Mouse (Mus musculus): ENCODE results near the gene Polr3b.

The Polr3b gene

DNA sequence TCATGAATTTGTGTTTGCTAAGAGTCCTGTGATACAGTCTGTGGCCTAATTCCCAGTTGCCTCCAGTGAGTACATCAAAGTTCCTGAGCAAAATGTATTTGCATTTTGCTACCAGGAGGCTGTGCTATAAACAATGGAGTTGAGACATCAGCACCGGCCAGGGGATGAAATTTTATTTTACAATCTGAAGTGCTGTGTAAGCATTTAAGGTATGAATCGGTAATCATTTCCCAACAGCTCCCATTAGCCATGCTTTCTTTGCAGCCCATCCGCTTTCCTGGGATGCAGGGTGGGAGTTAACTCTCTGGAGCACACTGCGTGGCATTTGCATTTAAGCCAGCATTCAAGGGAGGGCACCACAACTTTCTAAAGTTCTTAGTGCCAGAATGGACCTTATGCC is 88.1 kb downstream of the Polr3b start:
- DNase-seq (ENCODE audit: inconsistent ontology term) = peak; percentile 14

DNA sequence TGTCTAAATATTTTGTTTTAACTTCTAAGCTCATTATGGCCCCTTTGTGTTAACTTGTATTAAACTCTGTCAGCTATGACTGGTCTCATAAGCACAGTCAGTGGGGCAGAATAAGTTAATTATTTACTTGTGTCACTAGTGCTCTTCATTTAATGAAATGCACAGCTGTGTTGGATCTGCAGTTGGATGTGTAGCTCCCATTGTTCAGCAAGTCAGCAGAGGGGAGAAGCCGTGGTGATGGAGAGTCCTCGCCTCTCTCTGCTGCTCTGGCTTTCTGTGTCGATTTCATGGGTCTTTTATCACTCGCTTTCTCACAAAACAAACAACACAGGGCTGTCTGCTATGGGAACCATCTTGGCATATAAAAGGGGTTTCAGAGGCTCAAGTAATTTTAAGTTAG is 88.7 kb downstream of the Polr3b start:
- peak; percentile 35 for DNase-seq (ENCODE audit: inconsistent ontology term)

DNA sequence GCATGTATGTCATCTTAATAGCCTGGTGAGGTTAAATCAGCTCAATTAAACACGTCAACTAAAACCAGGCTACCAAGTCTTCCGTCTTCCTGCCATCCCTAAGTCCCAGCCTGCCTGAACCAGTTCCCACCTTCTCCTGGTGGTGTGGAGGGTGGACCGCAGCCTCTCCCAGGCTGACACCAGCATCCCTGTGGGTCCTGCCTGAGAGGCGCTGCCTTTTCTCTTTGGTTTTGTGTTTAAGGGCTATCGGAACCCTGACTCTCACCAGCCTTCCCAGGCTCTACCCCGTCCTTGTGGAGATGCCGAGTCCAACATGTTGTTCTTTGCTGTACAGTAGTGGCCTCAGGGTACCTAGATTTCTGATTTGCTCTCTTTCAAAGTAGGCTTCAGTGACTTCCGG is 89.4 kb downstream of the Polr3b start:
- DNase-seq (ENCODE audit: inconsistent ontology term) = no peak

DNA sequence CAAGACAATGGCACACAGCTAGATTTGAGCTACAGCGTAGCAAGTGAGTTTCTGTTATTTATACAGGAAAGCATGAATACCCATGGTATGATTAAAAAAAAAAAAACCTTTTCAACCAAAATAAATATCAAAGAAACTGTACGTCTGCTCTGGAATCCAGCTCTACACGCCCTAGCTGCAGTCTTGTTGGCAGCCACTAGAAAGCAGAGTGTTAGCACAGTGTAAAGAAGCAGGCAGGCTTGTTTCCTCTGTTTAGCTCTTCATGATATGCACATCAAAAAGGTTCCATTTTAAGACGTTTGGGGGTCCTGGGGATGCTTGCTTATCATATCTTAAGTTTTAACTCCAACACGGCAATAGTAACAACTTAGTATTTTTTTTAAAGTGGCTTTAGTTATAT is 89.8 kb downstream of the Polr3b start:
- DNase-seq (ENCODE audit: inconsistent ontology term) = no peak

DNA sequence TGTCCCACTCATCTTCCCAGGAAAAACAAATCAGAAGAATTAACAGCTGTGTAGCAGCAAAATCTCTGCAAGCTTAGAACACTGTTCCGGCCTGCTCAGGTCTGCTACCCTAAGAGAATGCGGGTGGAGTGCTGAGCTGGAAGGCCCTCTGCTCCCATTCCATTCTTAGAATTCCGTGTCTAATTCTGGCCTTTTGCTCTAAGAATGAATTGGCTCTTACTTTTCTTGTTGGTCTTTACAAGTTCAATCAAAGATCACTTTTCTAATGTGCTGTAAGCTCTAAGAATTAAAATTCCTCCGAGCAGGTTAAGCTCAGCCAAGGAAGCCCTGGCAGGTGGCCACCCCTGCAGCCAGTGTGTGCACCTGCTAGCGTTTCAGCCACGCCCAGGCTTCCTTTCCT is 90.4 kb downstream of the Polr3b start:
- peak; percentile 61 for DNase-seq (ENCODE audit: inconsistent ontology term)

DNA sequence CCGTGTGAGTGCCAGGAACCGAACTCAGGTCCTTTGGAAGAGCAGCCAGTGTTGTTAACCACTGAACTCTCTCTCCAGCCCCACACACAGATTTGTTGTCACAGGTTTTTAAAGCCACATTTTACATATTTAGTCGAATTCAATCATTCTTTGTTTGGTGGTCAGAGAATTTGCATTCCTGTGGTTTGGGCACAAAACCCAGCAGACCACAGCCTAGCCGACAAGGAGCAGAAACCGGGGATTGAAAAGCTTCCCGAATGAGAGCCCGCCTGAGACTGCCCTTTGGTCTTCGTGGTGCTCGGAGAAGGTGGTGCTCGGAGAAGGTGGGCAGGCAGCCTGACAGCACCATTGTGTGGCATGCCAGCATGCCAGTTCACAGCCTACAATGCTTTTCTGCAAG is 91.0 kb downstream of the Polr3b start:
- DNase-seq (ENCODE audit: inconsistent ontology term) = peak; percentile 94

DNA sequence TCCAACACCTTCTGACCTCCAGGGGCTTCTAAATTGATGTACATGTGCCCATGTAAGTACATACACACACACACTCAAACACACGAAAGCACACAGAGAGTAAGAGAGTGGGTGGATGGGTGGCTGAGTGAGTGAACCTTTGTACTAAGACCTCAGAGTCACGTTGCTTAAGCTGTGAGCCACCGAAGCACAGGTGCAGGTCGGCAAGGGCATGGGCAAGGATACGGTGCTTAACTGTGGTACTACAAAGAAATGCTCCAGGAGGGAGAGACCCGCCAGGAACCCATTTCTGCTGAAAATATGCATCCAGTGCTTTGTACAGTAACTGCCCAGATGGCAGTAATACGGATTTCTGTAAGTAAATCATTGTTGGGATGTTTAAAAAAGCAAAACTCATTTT is 93.5 kb downstream of the Polr3b start:
- no peak for DNase-seq (ENCODE audit: inconsistent ontology term)

DNA sequence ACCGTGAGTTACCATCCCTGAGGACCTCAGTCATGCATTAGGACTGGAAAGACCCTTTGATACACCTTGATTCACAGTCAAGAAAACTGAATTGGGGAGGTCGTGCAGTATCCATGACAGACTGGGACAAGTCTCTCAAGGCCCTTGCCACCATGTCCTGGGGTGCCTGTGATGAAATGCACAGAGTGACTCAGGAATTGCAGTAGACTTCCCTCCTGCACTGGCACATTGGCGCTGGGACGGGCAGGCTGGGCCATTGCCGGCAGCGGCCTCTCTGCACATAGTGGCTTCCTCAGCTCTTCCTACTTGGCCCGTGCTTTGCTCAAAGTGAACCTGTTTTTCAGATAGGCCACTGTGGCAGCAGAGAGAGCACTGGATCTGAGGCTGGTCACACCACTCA is 94.5 kb downstream of the Polr3b start:
- DNase-seq (ENCODE audit: inconsistent ontology term) = no peak

DNA sequence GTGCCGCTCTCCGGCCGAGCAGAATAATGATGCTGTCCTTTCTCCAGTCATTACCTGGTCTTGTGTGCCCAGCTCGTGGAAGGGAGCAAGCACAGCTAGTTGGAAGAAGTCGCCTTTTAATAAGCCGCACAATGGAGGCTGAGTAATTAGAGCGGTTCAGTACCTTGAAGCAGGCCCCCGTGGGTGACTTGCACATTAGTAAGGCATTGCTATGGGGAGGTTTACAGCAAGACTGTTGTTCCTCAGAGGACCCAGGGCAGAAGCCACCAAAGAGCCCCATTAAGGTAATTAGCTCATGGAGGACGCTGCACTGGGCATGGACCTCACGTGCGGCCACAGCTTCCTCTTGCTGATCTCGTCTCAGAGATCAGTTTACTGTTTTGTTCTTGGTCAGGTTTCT is 100.6 kb downstream of the Polr3b start:
- DNase-seq (ENCODE audit: inconsistent ontology term) = no peak

DNA sequence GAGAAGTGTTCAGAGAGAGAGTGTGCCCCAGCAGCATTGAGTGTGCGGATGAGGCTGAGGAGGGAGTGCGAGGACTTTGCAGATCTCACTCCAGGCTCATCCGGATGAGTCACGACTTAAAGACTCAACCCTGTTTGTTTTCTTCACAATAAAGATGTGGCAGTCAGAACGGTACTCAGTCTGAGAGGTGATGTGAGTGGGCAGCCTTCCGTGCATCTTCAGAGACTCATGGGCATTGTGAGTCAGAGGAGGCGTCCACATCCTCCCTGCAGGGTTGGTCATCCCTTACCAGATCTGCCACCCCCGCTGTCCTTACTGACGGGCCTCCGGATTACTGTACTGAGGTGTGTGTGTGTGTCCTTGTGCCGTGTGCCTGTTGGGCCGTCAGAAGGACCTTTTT is 104.9 kb downstream of the Polr3b start:
- peak; percentile 40 for DNase-seq (ENCODE audit: inconsistent ontology term)

DNA sequence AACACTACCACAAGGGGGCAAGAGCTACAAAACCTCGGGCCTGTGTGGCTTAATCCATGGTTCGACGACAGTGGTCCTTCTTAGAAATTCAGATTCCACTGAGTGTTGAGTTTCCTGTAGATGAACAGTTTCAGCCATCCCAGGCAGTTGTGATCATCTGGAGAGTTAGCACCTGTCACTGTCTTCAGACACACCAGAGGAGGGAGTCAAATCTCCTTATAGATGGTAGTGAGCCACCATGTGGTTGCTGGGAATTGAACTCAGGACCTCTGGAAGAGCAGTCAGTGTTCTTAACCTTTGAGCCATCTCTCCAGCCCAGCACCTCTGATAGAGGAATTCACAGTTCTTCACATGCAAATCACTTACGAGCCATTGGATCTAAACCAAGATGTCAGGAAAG is 105.7 kb downstream of the Polr3b start:
- no peak for DNase-seq (ENCODE audit: inconsistent ontology term)

DNA sequence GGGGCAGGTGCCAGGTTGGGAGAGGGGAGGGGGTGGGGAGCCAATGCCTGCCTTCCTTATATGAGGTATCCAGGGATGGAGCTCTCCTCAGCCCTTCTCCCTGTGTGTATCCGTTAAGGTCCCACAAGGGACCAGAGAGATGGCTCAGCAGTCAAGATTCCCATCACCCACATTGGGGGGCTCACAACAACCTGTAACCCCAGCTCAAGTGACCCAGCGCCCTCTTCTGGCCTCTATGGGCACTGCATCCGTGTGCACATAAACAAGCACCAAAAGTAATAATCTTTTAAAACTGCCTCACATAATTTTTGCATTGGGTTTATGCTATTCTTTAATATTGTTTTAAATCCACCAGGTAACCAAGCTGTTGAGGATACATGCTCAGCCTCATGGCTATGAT is 108.0 kb downstream of the Polr3b start:
- DNase-seq (ENCODE audit: inconsistent ontology term) = no peak

DNA sequence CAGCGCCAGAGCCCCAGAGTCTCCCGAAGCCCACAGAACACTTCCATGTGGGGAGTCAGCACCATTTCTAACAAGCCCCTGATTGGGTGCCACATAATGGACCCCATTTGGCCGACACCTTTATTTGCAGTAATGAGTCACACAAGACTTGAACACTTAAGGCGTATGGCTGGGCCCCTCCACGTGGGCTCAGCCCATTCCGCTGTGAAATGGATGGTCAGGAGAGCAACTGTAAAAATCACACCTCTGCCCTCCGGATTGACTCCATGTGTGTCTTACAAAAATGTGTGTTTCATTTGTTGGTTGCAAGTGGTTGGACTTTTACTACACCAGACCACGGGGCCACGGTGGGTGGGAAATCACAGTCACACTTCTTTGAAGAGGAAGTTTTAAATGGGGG is 108.9 kb downstream of the Polr3b start:
- no peak for DNase-seq (ENCODE audit: inconsistent ontology term)

DNA sequence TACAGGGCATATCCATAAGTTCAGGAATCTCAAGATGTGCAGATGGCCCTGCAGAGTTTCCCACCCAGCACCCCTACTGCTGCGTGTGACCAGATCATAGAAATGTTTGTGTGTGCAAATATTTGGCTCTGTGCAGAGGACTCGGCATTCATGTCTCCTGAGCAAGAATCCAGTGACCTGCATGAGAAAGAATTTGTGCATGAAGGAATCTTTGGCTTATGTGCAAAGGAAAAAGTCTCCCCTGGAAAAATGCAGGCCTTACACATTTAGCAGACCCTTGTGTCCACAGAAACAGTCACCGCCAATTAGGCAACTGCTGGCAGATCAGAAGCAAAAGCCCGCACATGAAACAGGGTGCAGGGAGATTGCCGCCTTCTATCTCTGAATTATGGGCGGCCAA is 111.4 kb downstream of the Polr3b start:
- peak; percentile 90 for DNase-seq (ENCODE audit: inconsistent ontology term)

DNA sequence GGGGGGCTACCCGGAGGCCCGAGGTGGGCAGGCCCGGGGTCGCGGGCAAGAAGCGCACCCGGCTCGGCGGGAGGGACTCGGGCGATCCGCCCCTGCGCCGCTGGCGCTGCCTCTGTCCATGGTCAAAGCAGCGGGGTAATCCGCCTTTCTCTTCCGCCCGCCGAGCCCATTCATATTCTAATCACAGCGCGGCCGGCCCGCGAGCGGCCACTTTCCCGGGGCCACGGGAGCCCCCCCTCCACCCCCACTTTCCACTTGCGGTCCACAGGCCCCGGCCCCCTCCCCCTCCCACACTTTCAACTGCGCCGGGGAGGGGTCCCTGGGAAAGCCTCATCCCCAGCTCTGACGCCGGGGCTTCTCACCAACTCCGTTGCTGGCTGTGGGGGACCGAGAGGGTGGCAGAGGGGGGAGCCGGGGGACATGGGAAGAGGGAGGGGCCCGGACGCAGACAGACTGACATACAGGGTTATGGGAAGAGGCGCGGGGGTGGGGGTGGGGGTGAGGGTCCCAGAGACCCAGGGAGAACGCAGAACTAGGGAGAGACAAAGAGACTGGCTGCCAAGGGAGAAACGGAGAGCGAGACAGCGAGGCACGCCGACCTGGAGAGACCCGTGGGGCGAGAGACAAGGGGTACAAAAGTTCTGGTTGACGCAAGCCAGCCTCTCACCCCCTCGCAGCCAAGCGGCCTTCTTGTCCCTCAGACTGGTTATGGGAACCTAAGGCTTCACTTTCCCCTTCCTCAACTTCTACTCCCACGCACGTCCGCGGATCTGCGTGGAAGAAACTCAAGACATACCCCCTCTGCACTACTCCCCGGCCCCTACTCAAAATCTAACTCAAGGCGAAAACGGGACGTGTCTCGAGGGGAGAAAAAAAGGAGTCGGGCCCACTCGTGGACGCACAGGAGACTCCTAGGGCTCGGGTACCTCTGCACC is 133.0 kb downstream of the Polr3b start:
- peak; percentile 56 for DNase-seq (ENCODE audit: inconsistent ontology term)

DNA sequence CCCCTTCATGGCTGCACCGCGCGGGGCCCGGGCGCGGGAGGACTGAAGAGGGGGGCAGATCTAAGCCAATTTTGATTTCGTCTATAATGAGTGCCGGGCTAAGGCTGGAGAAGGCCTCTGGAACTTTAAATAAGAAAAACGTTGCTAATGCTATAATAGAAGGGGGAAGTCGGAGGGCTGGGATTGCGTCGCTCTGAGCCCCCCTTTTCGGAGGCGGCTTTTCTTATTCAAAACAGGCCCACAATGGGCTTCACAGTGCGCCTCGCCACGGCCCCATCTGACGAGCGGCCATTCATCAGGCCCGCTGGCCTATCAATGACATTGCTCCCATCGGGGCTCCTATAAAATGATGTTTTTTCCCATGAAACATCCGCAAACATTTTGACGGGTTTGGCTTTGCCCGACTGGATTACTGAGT is 133.7 kb downstream of the Polr3b start, which contains the start of gene Rfx4:
TSS of gene Rfx4 (plus strand) at position 277 of the 418 bp plus-strand sequence.
- peak; percentile 16 for DNase-seq (ENCODE audit: inconsistent ontology term)

DNA sequence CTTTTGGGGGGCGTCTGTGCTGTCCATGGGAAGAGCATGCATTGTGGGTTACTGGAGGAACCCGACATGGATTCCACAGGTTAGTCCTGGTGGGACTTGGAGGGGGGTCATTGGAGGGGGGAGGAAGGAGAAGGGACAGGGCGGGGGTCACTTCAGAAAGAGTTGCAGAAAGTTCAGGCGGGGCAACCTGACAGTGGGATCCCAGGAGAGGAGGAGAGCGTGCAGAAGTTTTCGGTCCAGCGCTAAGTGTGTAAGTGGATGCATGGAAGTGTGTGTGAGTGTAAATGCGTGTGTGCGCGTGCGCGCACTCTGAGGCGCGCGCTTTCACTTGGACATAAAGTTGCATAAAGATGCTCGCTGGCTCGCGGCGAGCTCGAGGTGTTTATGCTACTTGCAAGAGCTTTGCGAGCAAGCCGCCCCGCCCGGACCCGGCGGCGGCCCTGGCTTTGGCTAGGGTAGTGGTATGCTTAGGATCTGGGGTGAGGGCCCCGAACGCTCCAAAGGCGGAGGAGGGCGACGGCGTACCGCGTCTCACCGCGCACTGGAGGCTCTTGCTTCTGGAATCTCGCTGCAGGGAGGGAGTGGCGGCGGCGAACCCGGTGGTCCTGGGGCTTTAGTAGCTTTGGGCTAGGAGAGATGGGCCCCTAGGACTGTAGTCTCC is 134.5 kb downstream of the Polr3b start:
- no peak for DNase-seq (ENCODE audit: inconsistent ontology term)

DNA sequence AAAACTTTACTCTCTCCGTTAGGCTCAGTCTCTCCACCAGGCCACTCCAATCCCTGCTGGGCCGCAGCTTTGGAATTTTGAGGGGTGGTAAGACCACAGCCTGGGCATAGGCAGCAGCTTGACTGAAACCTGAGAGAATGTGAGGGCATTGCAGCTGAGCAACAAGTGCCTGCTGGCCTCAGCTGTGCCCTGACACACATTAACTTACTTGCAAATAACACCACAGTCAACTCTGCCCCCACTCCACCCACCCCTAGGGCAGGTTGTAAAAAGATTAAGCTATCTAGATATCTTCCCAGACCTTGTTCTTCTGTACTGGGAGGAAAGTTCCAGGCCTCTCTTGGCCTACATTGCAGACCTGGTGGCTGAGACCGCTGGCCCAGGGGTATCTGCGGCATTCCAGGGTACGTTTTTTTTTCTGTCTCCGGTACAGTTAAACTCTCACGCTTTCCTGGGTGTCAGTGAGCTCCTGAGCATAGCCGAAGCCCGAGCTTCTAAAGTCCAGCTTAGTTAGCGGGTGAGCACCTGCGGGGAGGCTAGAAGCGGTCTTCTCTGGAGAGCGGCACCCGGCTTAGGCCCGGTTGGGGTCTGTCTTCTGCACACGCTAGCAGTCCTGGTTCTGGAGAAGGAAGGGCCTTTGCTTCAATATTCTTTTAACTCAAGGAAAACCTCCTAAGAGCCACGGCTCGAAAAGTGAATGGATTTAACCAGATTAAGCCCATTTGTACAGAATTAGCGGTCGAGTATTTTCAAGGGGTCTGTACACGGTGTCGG is 135.5 kb downstream of the Polr3b start:
- no peak for DNase-seq (ENCODE audit: inconsistent ontology term)

DNA sequence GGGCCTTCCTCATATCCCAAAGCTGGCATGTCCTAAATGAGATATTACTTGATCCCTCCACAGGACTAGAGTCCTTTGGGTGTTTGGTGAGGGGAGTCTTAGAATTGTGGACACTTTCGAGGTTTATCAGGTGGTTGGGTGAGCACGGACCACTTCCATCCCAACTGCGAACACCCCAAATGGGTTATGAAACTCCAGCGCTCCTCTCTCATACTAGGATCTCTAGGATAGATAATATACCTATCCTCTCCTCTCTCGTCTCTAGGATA is 136.0 kb downstream of the Polr3b start:
- DNase-seq (ENCODE audit: inconsistent ontology term) = no peak

DNA sequence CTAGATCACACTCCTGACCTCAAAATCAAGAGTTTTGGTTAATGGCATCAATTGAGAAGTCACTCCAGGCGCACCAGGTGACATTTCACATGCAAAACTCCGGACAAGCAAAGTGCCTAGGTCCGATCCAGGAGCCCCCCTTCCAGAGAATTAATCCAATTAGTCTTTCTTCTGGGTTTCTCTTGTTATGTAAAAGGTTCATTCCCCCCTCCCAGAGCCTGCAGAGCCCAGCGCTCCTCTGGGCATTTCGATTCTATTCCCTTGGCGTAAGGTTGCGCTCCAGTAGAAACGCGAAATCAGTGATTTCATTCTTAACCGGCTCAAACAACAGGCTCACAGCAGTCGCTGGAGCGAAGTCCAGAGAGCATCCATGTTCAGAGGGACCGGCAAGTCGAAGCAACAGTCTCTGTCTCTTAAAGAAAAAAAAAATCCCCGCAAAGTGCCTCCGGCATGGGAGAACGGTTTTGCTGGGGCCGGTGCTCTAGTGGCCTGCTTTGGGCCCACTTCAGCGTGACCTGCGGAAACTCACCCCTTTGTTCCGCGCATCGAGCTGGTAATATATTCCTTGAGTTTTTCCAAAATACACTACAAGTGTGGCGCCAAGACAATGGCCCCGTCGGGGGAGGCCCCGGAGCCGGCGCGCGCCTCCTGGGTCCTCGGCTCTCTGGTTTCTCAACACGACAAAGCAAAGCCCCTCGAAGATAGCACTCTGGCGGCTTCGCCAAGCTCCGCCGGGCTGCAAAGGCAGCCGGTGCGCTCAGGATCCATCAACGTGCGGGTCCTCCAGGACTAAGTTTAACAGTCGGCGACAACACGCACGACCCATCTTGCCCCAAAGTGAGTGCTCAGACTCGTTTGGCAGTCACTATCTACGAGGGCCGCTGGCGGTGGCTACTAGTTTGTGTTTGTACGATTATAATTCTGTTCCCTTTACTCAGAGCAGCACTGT is 136.7 kb downstream of the Polr3b start:
- no peak for DNase-seq (ENCODE audit: inconsistent ontology term)

DNA sequence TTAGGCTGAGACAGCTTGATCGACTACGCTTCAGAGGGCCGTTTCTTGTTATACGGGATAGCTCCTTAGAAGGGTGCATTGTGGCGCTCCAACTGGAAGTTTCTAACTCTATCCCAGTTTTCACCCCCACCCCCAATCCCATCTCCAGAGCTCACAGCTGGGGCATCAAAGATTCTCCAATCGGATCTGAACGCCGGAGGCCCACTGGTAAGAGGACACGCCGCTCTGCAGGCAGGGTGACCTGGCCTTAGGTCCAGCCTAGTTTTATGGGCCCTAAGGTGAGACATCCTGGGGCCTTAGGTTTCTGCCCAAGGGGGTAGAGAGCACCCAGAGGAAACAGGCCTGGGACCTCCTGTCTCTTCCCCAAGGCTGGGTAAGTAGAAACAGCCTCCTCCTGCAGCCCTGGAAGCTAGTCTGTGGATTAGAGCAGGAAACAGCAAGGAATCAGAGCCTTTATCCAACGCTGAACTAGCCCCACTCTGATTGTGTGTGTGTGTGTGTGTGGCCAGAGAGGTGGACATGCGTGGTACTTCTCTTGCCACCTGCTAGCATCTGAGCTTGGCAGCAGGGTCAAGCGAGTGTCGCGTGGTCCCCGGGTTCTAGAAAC is 137.5 kb downstream of the Polr3b start:
- no peak for DNase-seq (ENCODE audit: inconsistent ontology term)

All from Muller cell, postnatal 12 days (primary cell).